Mouse (Mus musculus) fat pad, adult 2 months (tissue): ENCODE data around the gene Fgf10.

Source experiments
- DNase-seq: peaks from one replicate; pipeline ENCODE4 v3.0.0-alpha.2; 2011; ENCODE audit warnings: low read depth, low spot score; ENCODE audit errors: extremely low read depth

Fgf10 gene

DNA sequence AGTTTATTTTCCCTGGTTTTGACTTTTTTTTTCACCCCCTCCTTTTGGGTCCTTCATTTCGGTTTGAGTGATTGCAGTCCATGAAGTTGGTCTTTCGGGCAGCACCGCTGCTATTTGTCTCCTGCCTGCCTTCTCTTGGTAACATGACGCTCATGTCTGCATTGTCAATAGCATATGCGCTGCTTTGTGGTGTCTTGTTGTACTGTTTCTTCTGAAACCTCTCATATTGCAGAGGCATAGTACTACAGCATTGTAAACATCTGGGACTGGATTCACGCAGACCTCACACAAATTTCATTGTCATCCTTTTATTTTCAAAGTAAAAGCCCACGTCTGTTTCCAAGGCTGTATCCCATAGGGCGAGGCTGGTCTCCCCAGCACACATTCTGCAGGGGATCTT lies 46.7 kb downstream of the Fgf10 start:
- DNase-seq = no peak

GRCm38 (mm10) chr13:118716726-118717125 lies 47.1 kb downstream of the Fgf10 start:
- no peak for DNase-seq

DNA sequence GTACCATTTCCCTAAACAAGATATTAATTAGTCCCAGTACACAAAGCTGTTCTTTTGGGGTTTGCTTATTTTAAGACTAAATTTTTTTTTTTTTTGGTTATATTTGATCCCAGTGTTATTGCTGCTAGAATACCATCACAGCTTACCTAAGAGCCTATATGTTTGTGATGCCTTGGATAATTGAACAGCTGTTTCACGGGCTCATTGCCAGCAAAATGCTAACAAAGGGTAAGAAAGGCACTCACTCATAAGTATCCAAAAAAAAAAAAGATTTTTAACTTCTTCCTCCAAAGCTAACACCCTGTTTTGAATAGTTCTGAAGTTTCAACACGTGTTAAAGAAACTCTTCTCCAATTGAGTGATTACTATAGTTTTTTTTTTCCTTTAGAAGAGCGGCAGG lies 48.8 kb downstream of the Fgf10 start:
- DNase-seq = no peak

GRCm38 (mm10) chr13:118721668-118722067 lies 52.1 kb downstream of the Fgf10 start:
- DNase-seq = no peak

DNA sequence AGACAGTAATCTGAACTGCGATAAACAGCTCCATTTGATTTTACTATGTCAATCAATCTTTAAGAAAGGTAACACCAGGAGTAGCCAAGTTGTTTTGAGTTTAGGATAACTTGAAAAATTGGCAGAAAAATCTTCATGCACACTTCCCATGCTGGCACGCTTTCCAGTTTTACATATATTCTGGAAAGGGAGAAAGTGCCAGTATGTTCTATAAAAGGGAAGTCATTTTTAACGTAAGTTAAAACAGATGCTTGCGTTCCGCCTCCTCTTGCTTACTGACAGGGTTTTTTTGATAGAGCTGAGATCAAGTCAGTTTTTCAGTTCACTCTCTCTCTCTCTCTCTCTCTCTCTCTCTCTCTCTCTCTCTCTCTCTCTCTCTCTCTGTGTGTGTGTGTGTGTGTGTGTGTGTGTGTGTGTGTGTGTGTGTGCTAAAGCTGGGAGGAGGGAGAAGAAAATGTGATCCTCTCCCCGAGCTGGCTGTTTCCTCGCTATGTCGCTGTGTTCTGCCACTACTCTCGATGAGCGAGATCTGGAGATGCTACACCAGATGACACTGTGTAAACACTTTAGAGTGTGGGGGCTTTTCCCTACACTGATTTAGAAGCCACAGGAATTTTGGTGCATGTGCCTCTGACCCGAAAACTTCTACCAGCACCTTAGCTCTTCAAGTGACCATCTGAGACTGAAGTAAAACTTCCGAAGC lies 62.4 kb downstream of the Fgf10 start:
- DNase-seq = no peak

- no peak for DNase-seq
These were observed 70.3 kb downstream of the Fgf10 start for GRCm38 (mm10) chr13:118739854-118740411.

- no peak for DNase-seq
These were observed 73.2 kb downstream of the Fgf10 start for GRCm38 (mm10) chr13:118742788-118743187.

- DNase-seq = no peak
These were observed 75.2 kb downstream of the Fgf10 start for GRCm38 (mm10) chr13:118744806-118745205.

- no peak for DNase-seq
These were observed 76.8 kb downstream of the Fgf10 start for GRCm38 (mm10) chr13:118746427-118746826.

DNA sequence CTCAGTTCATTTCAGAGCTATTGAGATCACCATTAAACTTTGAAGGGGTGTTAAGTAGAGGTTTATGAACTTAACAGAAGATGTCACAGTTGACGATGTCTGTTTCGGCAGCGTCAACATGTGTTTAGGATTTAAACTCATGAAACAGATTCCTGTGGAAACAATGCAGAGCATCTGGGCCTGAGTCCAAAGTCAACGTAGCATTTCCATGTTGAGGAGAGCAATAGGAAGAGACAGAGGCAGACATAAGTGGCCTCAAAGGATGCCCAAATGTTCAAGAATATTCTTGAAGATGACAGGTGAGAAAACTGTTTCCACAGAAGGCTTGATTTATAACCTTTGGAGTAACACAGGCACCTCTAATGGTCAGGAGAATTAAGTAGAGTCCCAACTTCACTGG lies 84.4 kb downstream of the Fgf10 start:
- no peak for DNase-seq

- no peak for DNase-seq
These were observed 89.4 kb downstream of the Fgf10 start for GRCm38 (mm10) chr13:118759021-118759420.

DNA sequence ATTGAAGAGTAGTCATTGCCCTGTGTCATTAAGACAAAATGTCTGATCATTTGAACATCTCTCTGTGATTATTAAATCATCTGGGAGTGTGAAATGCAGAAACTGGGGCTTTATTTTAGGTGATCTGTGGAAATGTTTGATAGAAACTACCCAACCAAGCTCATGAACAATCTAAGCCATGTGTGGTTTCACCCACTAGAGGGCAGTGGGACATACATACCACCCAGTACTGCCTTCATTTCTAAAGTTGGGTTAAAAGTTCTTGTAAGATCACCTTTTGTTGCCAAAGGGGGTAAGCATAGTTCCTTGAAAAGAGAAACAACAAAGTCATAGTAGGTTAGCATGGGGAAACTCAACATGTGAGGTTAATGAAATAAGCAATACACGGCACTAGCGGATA lies 93.4 kb downstream of the Fgf10 start:
- DNase-seq = no peak

GRCm38 (mm10) chr13:118772188-118772587 lies 102.6 kb downstream of the Fgf10 start:
- no peak for DNase-seq

DNA sequence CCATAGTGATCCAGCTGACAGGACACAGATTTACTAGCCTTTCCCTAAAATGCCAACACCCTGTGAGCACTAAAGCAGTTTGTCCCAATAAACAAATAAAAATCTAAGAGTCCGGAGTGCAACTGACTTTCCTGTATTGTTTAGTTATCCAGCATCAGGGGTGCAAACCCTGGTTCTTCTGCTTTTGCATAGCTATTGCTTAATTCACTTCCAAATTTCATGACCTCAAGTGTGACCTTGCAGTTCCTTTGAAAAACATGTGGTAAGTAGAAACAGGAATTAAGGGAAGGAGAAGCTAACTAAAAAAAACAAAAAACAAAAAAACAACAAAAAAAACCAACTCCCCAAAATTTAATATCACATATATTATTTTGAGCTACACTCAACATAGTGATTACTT lies 105.6 kb downstream of the Fgf10 start:
- no peak for DNase-seq

DNA sequence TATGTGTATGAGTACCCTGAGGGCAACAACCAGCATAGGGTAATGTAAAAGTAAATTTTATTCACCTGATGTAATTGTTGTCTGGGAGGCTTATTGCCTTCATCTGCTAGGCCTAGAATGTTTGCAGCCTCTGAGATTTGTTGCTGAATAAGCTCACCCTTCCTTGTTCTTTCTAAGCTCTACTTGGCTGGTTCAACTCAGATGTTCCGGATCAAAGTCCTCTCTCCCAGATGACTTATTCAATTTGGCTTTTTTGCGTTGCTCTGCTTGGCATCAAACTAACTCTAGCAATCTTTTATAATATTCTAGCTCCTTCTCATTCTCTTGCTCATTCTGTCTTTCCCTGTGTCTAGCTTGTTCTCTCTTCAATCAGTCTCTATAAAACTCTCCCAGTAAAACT lies 109.6 kb downstream of the Fgf10 start:
- no peak for DNase-seq

- DNase-seq = no peak
These were observed 122.2 kb downstream of the Fgf10 start for GRCm38 (mm10) chr13:118791753-118792152.

GRCm38 (mm10) chr13:118792198-118792597 lies 122.6 kb downstream of the Fgf10 start:
- no peak for DNase-seq

DNA sequence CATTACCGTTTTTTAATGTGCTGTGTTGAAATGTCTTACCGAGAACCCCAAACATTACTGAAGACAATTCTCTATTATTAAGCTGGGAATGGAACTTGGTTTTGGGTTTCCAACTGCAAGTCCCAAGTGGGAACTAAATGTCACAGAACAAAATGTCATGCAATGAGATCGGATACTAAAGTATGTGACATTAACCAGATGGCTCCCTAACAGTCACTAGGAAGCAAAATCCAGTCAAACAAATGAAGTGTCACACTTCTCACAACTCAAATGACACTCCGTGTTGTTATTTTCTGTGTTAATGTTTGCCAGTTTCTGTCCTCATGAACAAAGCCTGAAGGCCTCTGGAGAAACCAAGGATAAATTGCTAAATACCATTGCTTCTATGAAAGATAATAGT lies 130.6 kb downstream of the Fgf10 start:
- DNase-seq = no peak

DNA sequence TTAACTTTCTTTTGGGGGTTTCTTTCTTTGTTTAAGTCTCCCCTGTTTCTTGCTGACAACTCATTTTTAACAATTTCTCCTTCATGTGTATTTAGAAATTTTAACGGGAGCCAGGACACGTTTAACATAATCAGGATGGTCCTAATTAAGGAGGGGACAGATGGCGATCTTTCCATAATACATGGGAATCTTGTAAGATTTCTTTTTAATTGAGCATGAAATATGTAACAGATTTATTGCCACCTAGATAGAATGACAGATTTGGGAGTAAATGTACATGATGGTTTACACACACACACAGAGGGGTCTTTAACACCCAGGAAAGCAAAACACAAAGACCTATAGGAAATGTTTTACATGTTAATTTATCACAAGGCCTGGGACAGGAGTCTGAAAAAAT lies 137.1 kb downstream of the Fgf10 start:
- no peak for DNase-seq

DNA sequence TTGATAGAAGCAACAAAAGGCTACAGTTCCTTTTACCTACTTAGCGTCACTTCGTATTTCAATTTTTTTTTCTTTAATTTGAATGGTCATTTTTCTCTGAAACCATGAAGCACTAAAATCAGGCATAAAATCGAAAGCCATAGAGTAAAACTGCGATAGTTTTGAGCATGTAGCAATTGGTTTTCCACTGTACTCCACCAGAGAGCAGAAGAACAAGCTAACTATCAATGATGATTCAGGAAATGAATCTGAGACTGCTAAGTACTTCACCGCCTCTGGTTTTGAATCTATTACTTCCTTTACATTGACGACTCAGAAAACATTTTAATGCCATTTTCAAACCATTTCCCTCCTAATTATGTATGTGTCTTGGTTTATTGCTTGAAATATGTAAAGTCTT lies 150.2 kb downstream of the Fgf10 start:
- no peak for DNase-seq

- no peak for DNase-seq
These were observed 153.5 kb downstream of the Fgf10 start for GRCm38 (mm10) chr13:118823113-118823512.

GRCm38 (mm10) chr13:118825102-118825501 lies 155.5 kb downstream of the Fgf10 start:
- DNase-seq = no peak
